Mouse (Mus musculus) heart, embryonic 11.5 days (tissue): ENCODE results near the gene Fto. TPM values are rescaled to one million over a fixed set of nuclear protein-coding genes. Genes with fewer than 3 reads are reported as not detected.

Source experiments
- ATAC-seq: fragments of 200-750 bp; cut with Nextera tagmentation; replicated peaks from 2 replicates; pipeline ENCODE4 v1.8.0; 2017; ENCODE audit warnings: moderate library complexity; ENCODE audit not compliant: insufficient number of reproducible peaks, low FRiP score, low TSS enrichment
- H3K27ac ChIP-seq: fragments of 300-500 bp; sonication (generic); 2 replicates; pipeline ENCODE4 v1.5.1; 2014; ENCODE audit warnings: mild to moderate bottlenecking, low read depth, low read length
- H3K27me3 ChIP-seq: fragments of 300-500 bp; sonication (generic); 2 replicates; pipeline ENCODE4 v1.6.1; 2014; ENCODE audit warnings: mild to moderate bottlenecking, low read length, mixed read lengths; ENCODE audit not compliant: control insufficient read depth, insufficient read depth
- H3K36me3 ChIP-seq: fragments of 300-500 bp; sonication (generic); 2 replicates; pipeline ENCODE4 v1.6.1; 2014; ENCODE audit warnings: mild to moderate bottlenecking, low read length, moderate library complexity, mixed read lengths; ENCODE audit not compliant: control insufficient read depth, insufficient read depth
- H3K4me1 ChIP-seq: fragments of 300-500 bp; sonication (generic); 2 replicates; pipeline ENCODE4 v1.6.1; 2014; ENCODE audit warnings: low read length; ENCODE audit not compliant: control insufficient read depth, insufficient read depth
- H3K4me2 ChIP-seq: fragments of 300-500 bp; sonication (generic); 2 replicates; pipeline ENCODE4 v1.6.1; 2014; ENCODE audit warnings: mild to moderate bottlenecking, moderate library complexity
- H3K4me3 ChIP-seq: fragments of 300-500 bp; sonication (generic); 2 replicates; pipeline ENCODE4 v1.5.1; 2014; ENCODE audit warnings: low read depth, low read length
- H3K9ac ChIP-seq: fragments of 300-500 bp; sonication (generic); 2 replicates; pipeline ENCODE4 v1.6.1; 2014; ENCODE audit warnings: mild to moderate bottlenecking, low read depth, low read length, moderate library complexity
- H3K9me3 ChIP-seq: fragments of 300-500 bp; sonication (generic); replicated peaks from 2 replicates; pipeline ENCODE4 v1.6.1; 2016; ENCODE audit warnings: low read length; ENCODE audit not compliant: control insufficient read depth
- WGBS: fragments of 180-500 bp; shearing (Covaris S2); extraction: QIAGEN DNeasy Blood & Tissue Kit; methylation state at CpG from one replicate; pipeline ENCODE4 v1.1.7; 2014; ENCODE audit not compliant: insufficient replicate concordance; 5-methylcytosine and 5-hydroxymethylcytosine counted together
- polyA plus RNA-seq: library from polyadenylated mRNA; unstranded; fragments of >200 nt; fragmentation: Nextera tagmentation; extraction: Ambion mirVana; gene quantifications from 2 replicates; pipeline ENCODE4 v1.2.1, GENCODE M21; 2014

Fto gene
- polyA plus RNA-seq, 1 experiment from 2014 or later: 70.1 TPM

- Histone ChIP-seq H3K4me1 (peaks cover 20% of the 10 kb centered on the region), H3K4me3 (no peak overlapping the region), H3K9me3 (no peaks in the 10 kb centered on the region), H3K9ac (no peak overlapping the region), H3K27me3 (no peaks in the 10 kb centered on the region), H3K36me3 (no peaks in the 10 kb centered on the region; the same call in 1 of the 2 replicates), H3K4me2 (no peak overlapping the region), H3K27ac (no peak overlapping the region)
- ATAC-seq: no peak
- WGBS: 27% methylated on average over 10 of the region's 10 CpGs
These were observed 212.1 kb downstream of the Fto start for GRCm38 (mm10) chr8:91525342-91525817.

- H3K4me3 ChIP-seq: no peak overlapping the region
- ATAC-seq: no peak
- H3K4me1 ChIP-seq: peaks cover 19% of the 10 kb centered on the region
- H3K36me3 ChIP-seq: no peaks in the 10 kb centered on the region; the same call in 1 of the 2 replicates
- no peaks in the 10 kb centered on the region for H3K27me3 ChIP-seq
- H3K9ac ChIP-seq: no peak overlapping the region
- no peak overlapping the region for H3K4me2 ChIP-seq
- 62% methylated on average over 2 of the region's 2 CpGs for WGBS
- H3K27ac ChIP-seq: no peak overlapping the region
- H3K9me3 ChIP-seq: no peaks in the 10 kb centered on the region
These were observed 215.6 kb downstream of the Fto start for GRCm38 (mm10) chr8:91528967-91529366.

- H3K4me3 ChIP-seq: no peak overlapping the region
- WGBS: 78% methylated on average over 5 of the region's 5 CpGs
- H3K4me1 ChIP-seq: peaks cover 12% of the 10 kb centered on the region
- H3K27me3 ChIP-seq: no peaks in the 10 kb centered on the region
- no peak overlapping the region for H3K9ac ChIP-seq
- ATAC-seq: no peak
- H3K4me2 ChIP-seq: no peak overlapping the region
- H3K9me3 ChIP-seq: no peaks in the 10 kb centered on the region
- no peak overlapping the region for H3K27ac ChIP-seq
- H3K36me3 ChIP-seq: no peaks in the 10 kb centered on the region; the same call in 1 of the 2 replicates
These were observed 216.4 kb downstream of the Fto start for GRCm38 (mm10) chr8:91529699-91530098.

- Histone ChIP-seq H3K4me2 (no peak overlapping the region), H3K36me3 (no peaks in the 10 kb centered on the region; the same call in 1 of the 2 replicates), H3K4me1 (peaks cover 6% of the 10 kb centered on the region), H3K9me3 (no peaks in the 10 kb centered on the region), H3K27ac (no peak overlapping the region), H3K9ac (no peak overlapping the region), H3K27me3 (no peaks in the 10 kb centered on the region), H3K4me3 (no peak overlapping the region)
- ATAC-seq: no peak
- WGBS: 72% methylated on average over 8 of the region's 8 CpGs
These were observed 217.3 kb downstream of the Fto start for GRCm38 (mm10) chr8:91530656-91531055.

GRCm38 (mm10) chr8:91531971-91532370 is 218.6 kb downstream of the Fto start:
- Histone ChIP-seq H3K9me3 (no peaks in the 10 kb centered on the region), H3K27ac (no peak overlapping the region), H3K4me1 (peaks cover 5% of the 10 kb centered on the region; the same call in 1 of the 2 replicates), H3K27me3 (no peaks in the 10 kb centered on the region), H3K4me2 (no peak overlapping the region), H3K36me3 (no peaks in the 10 kb centered on the region; the same call in 1 of the 2 replicates), H3K4me3 (no peak overlapping the region), H3K9ac (no peak overlapping the region)
- WGBS: 30% methylated on average over 8 of the region's 8 CpGs
- ATAC-seq: no peak

GRCm38 (mm10) chr8:91532671-91533436 is 219.5 kb downstream of the Fto start:
- Histone ChIP-seq H3K4me1 (peaks cover 5% of the 10 kb centered on the region; the same call in 1 of the 2 replicates), H3K36me3 (no peaks in the 10 kb centered on the region; the same call in 1 of the 2 replicates), H3K9me3 (no peaks in the 10 kb centered on the region), H3K27ac (no peak overlapping the region), H3K4me3 (no peak overlapping the region), H3K9ac (no peak overlapping the region), H3K4me2 (no peak overlapping the region), H3K27me3 (no peaks in the 10 kb centered on the region)
- 83% methylated on average over 18 of the region's 18 CpGs for WGBS
- ATAC-seq: no peak

GRCm38 (mm10) chr8:91534752-91535151 is 221.4 kb downstream of the Fto start:
- Histone ChIP-seq H3K36me3 (no peaks in the 10 kb centered on the region), H3K27me3 (no peaks in the 10 kb centered on the region), H3K9me3 (no peaks in the 10 kb centered on the region), H3K4me2 (no peak overlapping the region), H3K9ac (no peak overlapping the region), H3K4me1 (peaks cover 5% of the 10 kb centered on the region; the same call in 1 of the 2 replicates), H3K27ac (no peak overlapping the region), H3K4me3 (no peak overlapping the region)
- no peak for ATAC-seq
- 54% methylated on average over 5 of the region's 5 CpGs for WGBS

- Histone ChIP-seq H3K27ac (no peak overlapping the region), H3K4me2 (no peak overlapping the region), H3K4me1 (no peaks in the 10 kb centered on the region), H3K9me3 (no peaks in the 10 kb centered on the region), H3K27me3 (no peaks in the 10 kb centered on the region), H3K4me3 (no peak overlapping the region), H3K36me3 (no peaks in the 10 kb centered on the region), H3K9ac (no peak overlapping the region)
- 82% methylated on average over 9 of the region's 9 CpGs for WGBS
- ATAC-seq: no peak
These were observed 224.8 kb downstream of the Fto start for GRCm38 (mm10) chr8:91538109-91538508.

GRCm38 (mm10) chr8:91538892-91539291 is 225.6 kb downstream of the Fto start:
- no peaks in the 10 kb centered on the region for H3K4me1 ChIP-seq
- H3K36me3 ChIP-seq: no peaks in the 10 kb centered on the region
- ATAC-seq: no peak
- WGBS: 80% methylated on average over 5 of the region's 5 CpGs
- H3K9ac ChIP-seq: no peak overlapping the region
- H3K4me2 ChIP-seq: no peak overlapping the region
- H3K9me3 ChIP-seq: no peaks in the 10 kb centered on the region
- H3K4me3 ChIP-seq: no peak overlapping the region
- no peak overlapping the region for H3K27ac ChIP-seq
- H3K27me3 ChIP-seq: no peaks in the 10 kb centered on the region
